Mouse (Mus musculus): Measurements from ENCODE around the gene D130043K22Rik. TPM values are rescaled to one million over a fixed set of nuclear protein-coding genes. Genes with fewer than 3 reads are reported as not detected.
A peak's percentile ranks its signal among the peaks of the same experiment; 100 is the strongest.

D130043K22Rik gene
- polyA plus RNA-seq (2016; fragmentation: Nextera tagmentation; extraction: Ambion mirVana): 0.48 and 0.92 TPM in 2 replicates

- H3K4me3 ChIP-seq: peak within 1 kb of the TSS; percentile 67
- DNase-seq (ENCODE audit: low spot score): peak; percentile 73
- H3K9me3 ChIP-seq (replicated peaks): no peaks in the 10 kb centered on the region
- WGBS: 12% methylated on average over 40 of the region's 40 CpGs
- peak within 1 kb of the TSS; percentile 69 for H3K27ac ChIP-seq (replicated peaks)
- H3K27me3 ChIP-seq (ENCODE audit: low read depth, poor library complexity, severe bottlenecking): no peaks in the 10 kb centered on the region
- peaks cover 14% of the 10 kb centered on the region for H3K4me1 ChIP-seq
- H3K36me3 ChIP-seq: peaks cover 23% of the 10 kb centered on the region
These were observed at the start of gene D130043K22Rik for GRCm38 (mm10) chr13:24844983-24845955. Gene D130043K22Rik, plus strand, starts transcription at chr13:24845135.

- over 99% methylated on average over 4 of the region's 4 CpGs for WGBS
- H3K9me3 ChIP-seq (replicated peaks): no peaks in the 10 kb centered on the region
- H3K4me3 ChIP-seq: no peak overlapping the region
- no peak overlapping the region for H3K27ac ChIP-seq (replicated peaks)
- no peak for DNase-seq (ENCODE audit: low spot score)
- no peaks in the 10 kb centered on the region for H3K36me3 ChIP-seq
- peaks cover 22% of the 10 kb centered on the region for H3K4me1 ChIP-seq
- no peaks in the 10 kb centered on the region for H3K27me3 ChIP-seq (ENCODE audit: low read depth, poor library complexity, severe bottlenecking)
These were observed 46.2 kb upstream of the D130043K22Rik start for GRCm38 (mm10) chr13:24798686-24799085.

GRCm38 (mm10) chr13:24799378-24799777 is 45.6 kb upstream of the D130043K22Rik start:
- no peaks in the 10 kb centered on the region for H3K9me3 ChIP-seq (replicated peaks)
- DNase-seq (ENCODE audit: low spot score): no peak
- H3K4me1 ChIP-seq: peaks cover 29% of the 10 kb centered on the region
- H3K27me3 ChIP-seq (ENCODE audit: low read depth, poor library complexity, severe bottlenecking): no peaks in the 10 kb centered on the region
- H3K4me3 ChIP-seq: peak overlapping the region; percentile 89
- 0 out of 2 replicates have a peak overlapping the region, but pooled peaks have one; percentile 96 for H3K27ac ChIP-seq (replicated peaks)
- no peaks in the 10 kb centered on the region for H3K36me3 ChIP-seq
- WGBS: 72% methylated on average over 5 of the region's 5 CpGs

GRCm38 (mm10) chr13:24799925-24800673 is 44.8 kb upstream of the D130043K22Rik start:
- Histone ChIP-seq H3K27ac (replicated peaks) (peak overlapping the region; percentile 96), H3K4me3 (peak overlapping the region; percentile 89), H3K27me3 (ENCODE audit: low read depth, poor library complexity, severe bottlenecking) (no peaks in the 10 kb centered on the region), H3K36me3 (peaks cover 6% of the 10 kb centered on the region), H3K4me1 (peaks cover 35% of the 10 kb centered on the region), H3K9me3 (replicated peaks) (no peaks in the 10 kb centered on the region)
- peak; percentile 48 for DNase-seq (ENCODE audit: low spot score)
- WGBS: 1% methylated on average over 31 of the region's 31 CpGs

- Histone ChIP-seq H3K27ac (replicated peaks) (peak overlapping the region; percentile 96), H3K9me3 (replicated peaks) (no peaks in the 10 kb centered on the region), H3K4me3 (peak overlapping the region; percentile 89), H3K4me1 (peaks cover 35% of the 10 kb centered on the region), H3K27me3 (ENCODE audit: low read depth, poor library complexity, severe bottlenecking) (no peaks in the 10 kb centered on the region), H3K36me3 (peaks cover 13% of the 10 kb centered on the region)
- DNase-seq (ENCODE audit: low spot score): peak; percentile 97
- WGBS: under 1% methylated on average over 42 of the region's 42 CpGs
These were observed 44.1 kb upstream of the D130043K22Rik start for GRCm38 (mm10) chr13:24800674-24801307.

GRCm38 (mm10) chr13:24801308-24801921 is 43.5 kb upstream of the D130043K22Rik start, which contains the start of gene BC005537:
Gene BC005537, plus strand, starts transcription at chr13:24801657.
- no peaks in the 10 kb centered on the region for H3K27me3 ChIP-seq (ENCODE audit: low read depth, poor library complexity, severe bottlenecking)
- H3K4me1 ChIP-seq: peaks cover 35% of the 10 kb centered on the region
- peak within 1 kb of the TSS; percentile 96 for H3K27ac ChIP-seq (replicated peaks)
- WGBS: under 1% methylated on average over 61 of the region's 74 CpGs
- no peaks in the 10 kb centered on the region for H3K9me3 ChIP-seq (replicated peaks)
- peaks cover 19% of the 10 kb centered on the region for H3K36me3 ChIP-seq
- peak within 1 kb of the TSS; percentile 89 for H3K4me3 ChIP-seq
- no peak for DNase-seq (ENCODE audit: low spot score)

GRCm38 (mm10) chr13:24802131-24802691 is 42.7 kb upstream of the D130043K22Rik start:
- Histone ChIP-seq H3K36me3 (peaks cover 27% of the 10 kb centered on the region), H3K9me3 (replicated peaks) (no peaks in the 10 kb centered on the region), H3K4me1 (peaks cover 35% of the 10 kb centered on the region), H3K27me3 (ENCODE audit: low read depth, poor library complexity, severe bottlenecking) (no peaks in the 10 kb centered on the region), H3K4me3 (peak overlapping the region; percentile 89), H3K27ac (replicated peaks) (peak overlapping the region; percentile 96)
- WGBS: under 1% methylated on average over 26 of the region's 26 CpGs
- peak; percentile 36 for DNase-seq (ENCODE audit: low spot score)

GRCm38 (mm10) chr13:24803196-24803595 is 41.7 kb upstream of the D130043K22Rik start:
- Histone ChIP-seq H3K27ac (replicated peaks) (no peak overlapping the region), H3K9me3 (replicated peaks) (no peaks in the 10 kb centered on the region)
- no peak for DNase-seq (ENCODE audit: low spot score)

GRCm38 (mm10) chr13:24806079-24806478 is 38.9 kb upstream of the D130043K22Rik start:
- Histone ChIP-seq H3K4me1 (peaks cover 27% of the 10 kb centered on the region), H3K27me3 (ENCODE audit: low read depth, poor library complexity, severe bottlenecking) (no peaks in the 10 kb centered on the region), H3K36me3 (peaks cover 66% of the 10 kb centered on the region)

More at GRCm38 (mm10) chr13:24803196-24803595, 41.7 kb upstream of the D130043K22Rik start:
- H3K4me3 ChIP-seq: peak overlapping the region; percentile 89
- peaks cover 37% of the 10 kb centered on the region for H3K36me3 ChIP-seq
- no peaks in the 10 kb centered on the region for H3K27me3 ChIP-seq (ENCODE audit: low read depth, poor library complexity, severe bottlenecking)
- H3K4me1 ChIP-seq: peaks cover 35% of the 10 kb centered on the region
- WGBS: 51% methylated on average over 2 of the region's 2 CpGs

GRCm38 (mm10) chr13:24812521-24812920 is 32.4 kb upstream of the D130043K22Rik start:
- WGBS: 93% methylated on average over 2 of the region's 2 CpGs
- DNase-seq (ENCODE audit: low spot score): no peak
- H3K27ac ChIP-seq (replicated peaks): no peak overlapping the region
- H3K9me3 ChIP-seq (replicated peaks): no peaks in the 10 kb centered on the region
- no peaks in the 10 kb centered on the region for H3K27me3 ChIP-seq (ENCODE audit: low read depth, poor library complexity, severe bottlenecking)
- peaks cover 92% of the 10 kb centered on the region for H3K36me3 ChIP-seq
- no peak overlapping the region for H3K4me3 ChIP-seq
- H3K4me1 ChIP-seq: no peaks in the 10 kb centered on the region

More at GRCm38 (mm10) chr13:24806079-24806478, 38.9 kb upstream of the D130043K22Rik start:
- Histone ChIP-seq H3K9me3 (replicated peaks) (no peaks in the 10 kb centered on the region), H3K27ac (replicated peaks) (no peak overlapping the region), H3K4me3 (no peak overlapping the region)
- DNase-seq (ENCODE audit: low spot score): no peak

DNA sequence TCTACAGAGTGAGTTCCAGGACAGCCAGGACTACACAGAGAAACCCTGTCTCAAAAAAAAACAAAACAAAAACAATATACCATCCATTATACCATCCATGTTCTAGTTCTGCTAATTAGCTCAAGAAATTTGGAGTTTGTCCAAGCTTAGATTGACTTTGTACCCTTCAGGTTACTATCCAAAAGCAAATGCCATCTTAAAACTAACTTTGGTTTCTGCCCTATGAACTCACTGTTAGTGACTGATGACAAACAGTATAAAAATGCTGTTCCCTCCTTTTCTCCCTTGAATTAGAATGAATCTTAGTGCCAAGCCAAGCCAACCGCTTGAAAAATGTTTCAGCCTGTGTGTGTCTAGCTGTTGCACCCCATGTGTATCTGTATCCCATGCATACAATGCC is 30.3 kb upstream of the D130043K22Rik start:
- no peaks in the 10 kb centered on the region for H3K4me1 ChIP-seq
- no peak overlapping the region for H3K4me3 ChIP-seq
- H3K27me3 ChIP-seq (ENCODE audit: low read depth, poor library complexity, severe bottlenecking): no peaks in the 10 kb centered on the region
- H3K36me3 ChIP-seq: peaks cover 81% of the 10 kb centered on the region
- H3K9me3 ChIP-seq (replicated peaks): no peaks in the 10 kb centered on the region
- 89% methylated on average over 1 of the region's 1 CpGs for WGBS
- H3K27ac ChIP-seq (replicated peaks): no peak overlapping the region
- DNase-seq (ENCODE audit: low spot score): no peak

Data from midbrain, embryonic 10.5 days (tissue).